Mouse (Mus musculus): Measurements from ENCODE around the gene Rassf3. TPM values are rescaled to one million over a fixed set of nuclear protein-coding genes. Genes with fewer than 3 reads are reported as not detected.

The Rassf3 gene
- total RNA-seq, 4 experiments from 2014 or later = 43.2 to 52.0 (median 45.0) TPM

- no peak for DNase-seq (ENCODE audit: low spot score in 2 of 2)
These were observed 13.8 kb upstream of the Rassf3 start for GRCm38 (mm10) chr10:121489941-121490340.

GRCm38 (mm10) chr10:121488623-121489299 is 12.6 kb upstream of the Rassf3 start:
- peak in 1 of 2 experiments; percentile 74 for DNase-seq (ENCODE audit: low spot score in 2 of 2)

- no peak for DNase-seq (ENCODE audit: low spot score in 2 of 2)
These were observed 11.6 kb upstream of the Rassf3 start for GRCm38 (mm10) chr10:121487716-121488115.

GRCm38 (mm10) chr10:121486350-121486749 is 10.2 kb upstream of the Rassf3 start:
- no peak for DNase-seq (ENCODE audit: low spot score in 2 of 2)

GRCm38 (mm10) chr10:121483364-121483763 is 7.2 kb upstream of the Rassf3 start:
- DNase-seq (ENCODE audit: low spot score in 2 of 2) = no peak

GRCm38 (mm10) chr10:121481141-121481540 is 5.0 kb upstream of the Rassf3 start:
- DNase-seq (ENCODE audit: low spot score in 2 of 2) = no peak

GRCm38 (mm10) chr10:121479987-121480386 is 3.8 kb upstream of the Rassf3 start:
- DNase-seq (ENCODE audit: low spot score in 2 of 2) = no peak

GRCm38 (mm10) chr10:121477433-121477832 is 1.3 kb upstream of the Rassf3 start:
- DNase-seq (ENCODE audit: low spot score in 2 of 2) = no peak

GRCm38 (mm10) chr10:121476968-121477337 is 806 bp upstream of the Rassf3 start:
- DNase-seq (ENCODE audit: low spot score in 2 of 2) = no peak

- DNase-seq (ENCODE audit: low spot score in 2 of 2) = peak in 1 of 2 experiments; percentile 21
These were observed 438 bp downstream of the Rassf3 start for GRCm38 (mm10) chr10:121475672-121476146.

GRCm38 (mm10) chr10:121475101-121475671 is 961 bp downstream of the Rassf3 start:
- DNase-seq (ENCODE audit: low spot score in 2 of 2) = no peak

- no peak for DNase-seq (ENCODE audit: low spot score in 2 of 2)
These were observed 1.9 kb downstream of the Rassf3 start for GRCm38 (mm10) chr10:121474288-121474687.

- no peak for DNase-seq (ENCODE audit: low spot score in 2 of 2)
These were observed 2.4 kb downstream of the Rassf3 start for GRCm38 (mm10) chr10:121473723-121474215.

GRCm38 (mm10) chr10:121472593-121473217 is 3.4 kb downstream of the Rassf3 start:
- DNase-seq (ENCODE audit: low spot score in 2 of 2) = peak in 1 of 2 experiments; percentile 65

- no peak for DNase-seq (ENCODE audit: low spot score in 2 of 2)
These were observed 4.5 kb downstream of the Rassf3 start for GRCm38 (mm10) chr10:121471570-121472197.

- DNase-seq (ENCODE audit: low spot score in 2 of 2) = no peak
These were observed 6.5 kb downstream of the Rassf3 start for GRCm38 (mm10) chr10:121469625-121470024.

- no peak for DNase-seq (ENCODE audit: low spot score in 2 of 2)
These were observed 7.2 kb downstream of the Rassf3 start for GRCm38 (mm10) chr10:121468985-121469384.

GRCm38 (mm10) chr10:121468261-121468660 is 7.9 kb downstream of the Rassf3 start:
- DNase-seq (ENCODE audit: low spot score in 2 of 2) = no peak

- no peak for DNase-seq (ENCODE audit: low spot score in 2 of 2)
These were observed 8.4 kb downstream of the Rassf3 start for GRCm38 (mm10) chr10:121467792-121468191.

GRCm38 (mm10) chr10:121467016-121467415 is 9.1 kb downstream of the Rassf3 start:
- no peak for DNase-seq (ENCODE audit: low spot score in 2 of 2)

- DNase-seq (ENCODE audit: low spot score in 2 of 2) = no peak
These were observed 11.1 kb downstream of the Rassf3 start for GRCm38 (mm10) chr10:121465033-121465432.
